Mouse (Mus musculus) neural tube, embryonic 13.5 days (tissue): ENCODE data around the gene Rbm38. TPM values are rescaled to one million over a fixed set of nuclear protein-coding genes. Genes with fewer than 3 reads are reported as not detected.

Experiments
- ATAC-seq: fragments of 200-750 bp; cut with Nextera tagmentation; 2 replicates; pipeline ENCODE4 v1.8.0; 2017; ENCODE audit warnings: low read depth, mild to moderate bottlenecking, moderate TSS enrichment, moderate library complexity
- H3K27ac ChIP-seq: fragments of 300-500 bp; sonication (generic); replicated peaks from 2 replicates; pipeline ENCODE4 v1.5.1; 2015; ENCODE audit warnings: moderate library complexity, mild to moderate bottlenecking, inconsistent platforms
- H3K27me3 ChIP-seq: fragments of 300-500 bp; sonication (generic); 2 replicates; pipeline ENCODE4 v1.6.1; 2015; ENCODE audit warnings: mild to moderate bottlenecking, inconsistent platforms
- H3K36me3 ChIP-seq: fragments of 300-500 bp; sonication (generic); 2 replicates; pipeline ENCODE4 v1.6.1; 2015; ENCODE audit warnings: mild to moderate bottlenecking, inconsistent platforms
- H3K4me1 ChIP-seq: fragments of 300-500 bp; sonication (generic); replicated peaks from 2 replicates; pipeline ENCODE4 v1.6.1; 2015; ENCODE audit warnings: inconsistent platforms
- H3K4me2 ChIP-seq: fragments of 300-500 bp; sonication (generic); 2 replicates; pipeline ENCODE4 v1.6.1; 2015; ENCODE audit warnings: inconsistent platforms, mild to moderate bottlenecking, moderate library complexity
- H3K4me3 ChIP-seq: fragments of 300-500 bp; sonication (generic); 2 replicates; pipeline ENCODE4 v1.5.1; 2015; ENCODE audit warnings: mild to moderate bottlenecking, inconsistent platforms
- H3K9ac ChIP-seq: fragments of 300-500 bp; sonication (generic); 2 replicates; pipeline ENCODE4 v1.6.1; 2015; ENCODE audit warnings: moderate library complexity, mild to moderate bottlenecking, inconsistent platforms
- H3K9me3 ChIP-seq: fragments of 300-500 bp; sonication (generic); 2 replicates; pipeline ENCODE4 v1.6.1; 2016; ENCODE audit warnings: inconsistent platforms
- WGBS: fragments of 180-500 bp; shearing (Covaris S2); methylation state at CpG from one replicate; pipeline ENCODE4 v1.1.7; 2015; 5-methylcytosine and 5-hydroxymethylcytosine counted together
- polyA plus RNA-seq: library from polyadenylated mRNA; unstranded; fragments of >200 nt; fragmentation: Nextera tagmentation; extraction: Ambion mirVana; gene quantifications from 2 replicates; pipeline ENCODE4 v1.2.1, GENCODE M21; 2015

Gene Rbm38
- polyA plus RNA-seq, 1 experiment from 2014 or later = 18.3 TPM

DNA sequence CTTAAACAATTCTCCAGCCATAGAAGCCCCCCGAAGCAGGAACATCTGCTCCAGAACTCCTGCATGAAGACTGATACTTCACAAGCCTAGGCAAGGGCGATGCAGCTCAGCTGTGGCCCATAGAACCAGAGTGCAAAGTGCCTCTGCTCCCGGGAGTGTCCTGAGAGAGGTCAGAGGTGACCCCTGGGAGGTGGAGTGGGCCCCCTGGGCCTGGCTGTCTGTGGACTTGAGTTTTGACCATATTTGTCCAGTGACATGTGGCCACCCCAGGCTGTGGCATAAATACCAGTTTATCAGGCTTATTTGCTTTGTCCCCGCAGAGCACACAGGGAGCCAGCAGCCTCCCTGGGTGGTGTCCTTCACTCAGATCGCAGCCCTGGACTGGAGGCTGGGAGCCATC lies 20.9 kb downstream of the Rbm38 start:
- Histone ChIP-seq H3K9ac (no peak overlapping the region), H3K4me2 (no peak overlapping the region), H3K27me3 (no peaks in the 10 kb centered on the region), H3K27ac (no peak overlapping the region), H3K9me3 (no peaks in the 10 kb centered on the region), H3K36me3 (no peaks in the 10 kb centered on the region), H3K4me1 (no peaks in the 10 kb centered on the region), H3K4me3 (no peak overlapping the region)
- 59% methylated on average over 5 of the region's 5 CpGs for WGBS
- no peak for ATAC-seq

DNA sequence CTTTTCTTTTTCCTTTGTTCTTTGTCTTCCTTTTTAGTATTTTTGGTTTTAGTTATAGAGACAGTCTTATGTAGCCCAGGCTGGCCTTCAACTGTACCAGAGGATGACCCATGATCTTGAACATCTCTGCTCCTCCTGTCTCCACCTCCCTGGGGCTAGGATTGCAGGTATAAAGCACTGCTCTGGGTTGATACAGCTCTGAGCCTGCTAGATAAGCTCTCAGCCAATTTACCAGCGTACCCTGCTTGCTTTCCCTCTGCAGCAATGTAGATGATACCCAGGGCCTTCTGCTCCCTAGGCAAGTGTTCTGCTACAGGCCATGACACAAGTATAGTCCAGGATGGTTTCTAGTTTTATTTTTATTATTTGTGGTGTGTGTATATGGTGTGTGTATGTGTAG lies 21.6 kb downstream of the Rbm38 start:
- H3K27ac ChIP-seq = no peak overlapping the region
- no peaks in the 10 kb centered on the region for H3K36me3 ChIP-seq
- WGBS = 85% methylated on average over 1 of the region's 1 CpGs
- ATAC-seq = no peak
- no peak overlapping the region for H3K4me2 ChIP-seq
- no peak overlapping the region for H3K4me3 ChIP-seq
- H3K27me3 ChIP-seq = no peaks in the 10 kb centered on the region
- H3K9me3 ChIP-seq = no peaks in the 10 kb centered on the region
- no peak overlapping the region for H3K9ac ChIP-seq
- no peaks in the 10 kb centered on the region for H3K4me1 ChIP-seq

DNA sequence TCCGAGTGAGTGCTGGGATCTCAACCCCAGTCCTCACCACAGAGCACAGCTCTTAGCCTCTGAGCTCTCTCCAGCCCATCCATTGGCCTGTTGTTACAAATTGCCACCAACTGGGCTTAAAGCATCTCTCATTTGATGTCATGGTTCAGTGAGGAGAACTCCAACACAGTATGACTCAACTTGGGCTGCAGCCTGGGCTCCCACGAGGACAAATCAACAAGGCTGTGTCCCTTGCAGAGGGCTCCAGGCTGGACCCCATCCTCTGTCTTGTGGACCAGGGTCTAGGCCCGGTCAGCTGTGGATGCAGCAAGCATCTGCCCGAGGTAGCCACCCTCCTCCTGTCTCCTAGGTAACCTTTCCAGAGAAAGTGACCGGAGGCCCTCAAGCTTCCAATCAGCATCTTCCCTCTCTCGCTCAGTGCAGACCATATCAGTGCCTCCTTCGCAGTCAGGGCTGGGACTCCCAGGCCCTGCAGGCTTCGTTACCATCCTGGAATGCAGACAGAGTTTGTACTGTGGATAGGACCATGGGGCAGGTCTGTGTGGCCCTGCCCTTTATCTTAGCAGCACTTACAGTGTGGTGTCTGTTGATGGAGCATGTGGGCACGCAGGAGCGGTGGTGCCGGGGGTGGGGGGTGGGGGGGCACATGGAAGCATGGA lies 22.3 kb downstream of the Rbm38 start:
- WGBS = 63% methylated on average over 11 of the region's 11 CpGs
- H3K4me1 ChIP-seq = no peaks in the 10 kb centered on the region
- no peaks in the 10 kb centered on the region for H3K36me3 ChIP-seq
- H3K4me3 ChIP-seq = no peak overlapping the region
- H3K27me3 ChIP-seq = no peaks in the 10 kb centered on the region
- no peaks in the 10 kb centered on the region for H3K9me3 ChIP-seq
- no peak for ATAC-seq
- H3K4me2 ChIP-seq = no peak overlapping the region
- no peak overlapping the region for H3K9ac ChIP-seq
- H3K27ac ChIP-seq = no peak overlapping the region

DNA sequence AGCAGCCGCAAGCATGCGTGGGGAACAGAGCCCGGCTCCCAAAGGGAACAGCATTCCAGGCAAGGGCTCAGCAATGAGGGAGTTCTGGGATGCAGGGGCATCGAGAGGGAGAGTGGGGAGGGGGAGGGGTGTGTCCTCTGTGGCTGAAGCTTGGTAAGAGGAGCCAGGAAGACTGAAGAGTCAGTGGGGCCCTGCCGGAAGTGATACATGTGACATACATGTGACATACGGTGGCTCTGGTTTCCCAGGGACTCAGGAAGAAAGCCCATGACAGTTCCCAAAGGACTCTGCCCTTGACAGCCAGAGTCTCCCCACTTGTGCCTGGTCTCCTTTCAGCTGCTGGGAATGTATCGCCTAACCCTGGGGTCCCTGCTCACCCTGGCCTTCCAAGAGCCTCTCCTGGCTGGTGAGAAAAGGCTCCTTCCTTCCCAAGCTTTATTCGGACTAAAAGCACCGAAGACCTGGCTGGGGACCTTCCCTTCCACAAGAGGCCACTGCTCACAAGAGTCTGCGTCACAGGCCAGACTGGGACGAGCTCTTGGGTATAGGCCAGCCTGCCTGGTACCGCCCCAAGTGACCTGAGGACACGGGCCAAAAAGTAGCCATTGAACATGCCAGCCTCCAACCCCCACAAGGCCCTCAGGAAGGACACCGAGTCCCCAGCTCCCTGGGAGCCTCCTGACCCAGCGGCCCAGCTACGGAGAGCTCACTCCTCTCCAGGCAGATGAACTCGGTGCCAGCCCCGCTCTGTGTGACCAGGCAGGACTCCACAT lies 24.1 kb downstream of the Rbm38 start:
- H3K36me3 ChIP-seq = no peaks in the 10 kb centered on the region
- 78% methylated on average over 18 of the region's 18 CpGs for WGBS
- no peak overlapping the region for H3K9ac ChIP-seq
- no peak overlapping the region for H3K4me2 ChIP-seq
- no peak for ATAC-seq
- H3K4me1 ChIP-seq = no peaks in the 10 kb centered on the region
- no peak overlapping the region for H3K4me3 ChIP-seq
- H3K27me3 ChIP-seq = no peaks in the 10 kb centered on the region
- H3K9me3 ChIP-seq = no peaks in the 10 kb centered on the region
- no peak overlapping the region for H3K27ac ChIP-seq

DNA sequence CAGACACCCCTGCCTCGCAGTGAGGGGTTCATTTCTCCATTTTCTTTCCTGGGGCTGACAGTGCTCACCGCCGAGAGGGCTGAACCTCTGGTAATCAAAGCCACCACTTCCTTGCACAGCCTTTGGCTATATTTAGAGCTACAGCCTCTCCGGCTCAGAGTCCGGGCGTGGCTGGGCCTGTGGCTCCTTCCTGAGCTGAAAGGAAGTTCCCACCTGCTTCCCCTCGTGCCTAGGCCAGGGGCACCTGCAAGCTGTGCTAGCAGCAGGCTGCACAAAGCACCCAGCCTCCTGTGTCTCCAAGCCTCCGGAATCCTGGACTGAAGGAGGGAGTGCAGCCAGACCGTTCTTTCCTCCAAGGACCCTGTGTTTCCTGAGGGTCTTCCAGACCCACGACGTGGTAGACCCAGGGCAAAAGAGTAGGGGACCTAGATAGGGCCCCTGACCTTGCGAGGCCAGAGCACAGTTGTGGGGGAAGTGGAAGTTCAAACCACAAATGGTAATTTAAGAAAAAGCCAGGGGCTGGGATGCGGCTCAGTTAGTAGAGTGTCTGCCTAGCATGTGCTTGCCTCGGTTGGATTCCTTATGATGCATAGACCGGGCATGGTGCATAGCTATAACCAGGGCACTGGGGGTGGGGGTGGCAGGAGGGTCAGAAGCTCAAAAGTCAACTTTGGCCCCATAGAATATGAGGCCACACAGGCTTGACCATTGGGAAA lies 26.4 kb downstream of the Rbm38 start:
- 74% methylated on average over 15 of the region's 15 CpGs for WGBS
- Histone ChIP-seq H3K9ac (no peak overlapping the region), H3K36me3 (no peaks in the 10 kb centered on the region), H3K27me3 (no peaks in the 10 kb centered on the region), H3K9me3 (no peaks in the 10 kb centered on the region), H3K27ac (no peak overlapping the region), H3K4me3 (no peak overlapping the region), H3K4me1 (peaks cover 10% of the 10 kb centered on the region; the same call in 1 of the 2 replicates), H3K4me2 (no peak overlapping the region)
- ATAC-seq = no peak

DNA sequence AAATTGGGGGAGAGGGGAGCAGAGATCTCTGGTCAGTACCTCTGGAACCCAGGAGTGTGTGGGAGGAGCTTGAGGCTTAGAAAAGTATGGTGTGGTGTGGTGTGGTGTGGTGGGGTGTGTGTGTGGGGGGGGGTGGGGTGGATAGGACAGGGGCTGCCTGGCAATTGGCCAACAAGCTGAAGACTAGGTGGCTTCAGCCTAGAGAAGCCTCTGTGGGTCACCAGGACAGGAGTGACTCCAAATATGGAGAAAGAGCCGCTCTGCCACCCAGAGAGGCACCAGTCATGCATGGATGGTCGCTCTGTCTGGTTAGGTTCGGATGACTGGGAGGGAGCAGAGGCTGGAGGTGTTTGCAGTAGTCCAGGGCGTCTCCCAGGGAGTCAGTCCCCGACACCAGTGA lies 27.2 kb downstream of the Rbm38 start:
- Histone ChIP-seq H3K27ac (no peak overlapping the region), H3K9ac (no peak overlapping the region), H3K36me3 (no peaks in the 10 kb centered on the region), H3K4me1 (peaks cover 10% of the 10 kb centered on the region; the same call in 1 of the 2 replicates), H3K27me3 (no peaks in the 10 kb centered on the region), H3K4me2 (no peak overlapping the region), H3K4me3 (no peak overlapping the region), H3K9me3 (no peaks in the 10 kb centered on the region)
- ATAC-seq = no peak
- WGBS = 64% methylated on average over 5 of the region's 5 CpGs

DNA sequence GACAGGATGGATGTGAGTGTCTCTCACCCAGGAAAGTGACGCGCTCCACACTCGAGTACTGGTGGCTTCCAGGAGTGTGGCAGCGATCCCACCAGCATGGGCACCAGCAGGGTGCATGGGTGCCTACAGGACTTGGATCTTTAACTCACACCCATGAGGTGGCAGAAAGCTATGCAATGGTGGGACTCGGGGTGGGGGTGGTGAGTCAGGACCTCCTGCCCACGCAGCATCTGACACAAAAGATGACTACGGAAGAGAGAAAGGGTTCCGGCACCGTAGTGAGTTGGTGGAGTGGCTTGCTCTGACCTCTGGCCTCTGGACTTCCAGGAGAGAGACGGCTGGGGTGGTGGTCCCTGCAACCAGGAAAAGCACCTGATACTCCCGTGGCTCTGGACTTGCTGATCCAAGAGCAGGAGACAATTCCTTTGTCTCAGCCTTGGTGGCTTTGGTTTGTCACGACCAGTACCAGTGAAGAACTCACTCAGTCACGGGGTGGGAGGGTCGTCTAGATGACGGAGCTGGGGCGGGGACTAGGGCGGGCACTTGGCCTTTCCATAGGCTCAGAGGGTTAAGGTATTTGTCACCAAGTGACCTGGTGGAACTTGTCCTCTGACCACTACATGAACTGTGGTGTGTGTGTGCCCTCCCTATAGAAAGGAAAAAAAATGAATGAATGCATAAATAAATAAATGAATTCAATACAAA lies 27.9 kb downstream of the Rbm38 start:
- no peak overlapping the region for H3K9ac ChIP-seq
- H3K4me1 ChIP-seq = peaks cover 10% of the 10 kb centered on the region; the same call in 1 of the 2 replicates
- H3K27ac ChIP-seq = no peak overlapping the region
- no peaks in the 10 kb centered on the region for H3K36me3 ChIP-seq
- WGBS = 58% methylated on average over 17 of the region's 17 CpGs
- H3K9me3 ChIP-seq = no peaks in the 10 kb centered on the region
- H3K4me3 ChIP-seq = no peak overlapping the region
- H3K4me2 ChIP-seq = no peak overlapping the region
- no peak for ATAC-seq
- H3K27me3 ChIP-seq = no peaks in the 10 kb centered on the region

DNA sequence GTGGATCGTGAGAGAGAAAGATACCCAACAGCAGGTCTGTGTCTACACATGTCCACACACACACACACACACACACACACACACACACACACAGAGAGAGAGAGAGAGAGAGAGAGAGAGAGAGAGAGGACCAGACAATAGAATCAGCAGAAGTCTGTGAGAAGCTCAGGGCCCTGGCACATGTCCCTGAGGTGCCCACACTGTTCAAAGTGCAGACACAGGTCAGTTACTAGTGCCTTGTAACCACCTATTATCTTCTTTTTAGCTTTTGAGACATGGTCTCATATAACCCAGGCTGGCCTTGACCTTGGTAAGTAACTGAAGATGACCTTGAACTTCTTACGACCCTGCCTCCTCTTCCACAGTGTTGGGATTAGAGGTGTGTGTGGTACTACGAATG lies 28.9 kb downstream of the Rbm38 start:
- peaks cover 10% of the 10 kb centered on the region; the same call in 1 of the 2 replicates for H3K4me1 ChIP-seq
- no peak overlapping the region for H3K4me3 ChIP-seq
- H3K9ac ChIP-seq = no peak overlapping the region
- H3K27ac ChIP-seq = no peak overlapping the region
- no peak overlapping the region for H3K4me2 ChIP-seq
- 86% methylated on average over 3 of the region's 3 CpGs for WGBS
- H3K9me3 ChIP-seq = no peaks in the 10 kb centered on the region
- ATAC-seq = no peak
- H3K27me3 ChIP-seq = no peaks in the 10 kb centered on the region
- no peaks in the 10 kb centered on the region for H3K36me3 ChIP-seq

DNA sequence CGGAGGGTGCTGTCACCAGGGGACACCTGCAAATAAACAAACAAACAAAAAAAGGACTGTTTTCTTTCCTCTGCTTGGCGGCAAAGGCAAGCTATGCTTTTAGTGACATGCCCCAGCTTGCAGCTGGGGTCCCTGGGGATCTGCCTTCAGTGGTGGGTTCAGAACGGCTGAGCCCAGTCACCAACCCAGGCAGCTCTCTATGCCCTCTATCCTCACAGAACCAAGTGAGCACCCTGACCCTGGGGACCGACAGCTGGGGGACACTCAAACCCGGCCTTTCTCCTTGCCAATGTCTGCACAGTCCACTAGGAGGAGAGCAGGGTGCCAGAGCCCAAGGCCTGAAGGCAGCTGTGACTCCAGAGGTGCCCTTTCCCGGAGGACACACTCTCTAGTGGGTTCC lies 29.5 kb downstream of the Rbm38 start:
- no peak overlapping the region for H3K27ac ChIP-seq
- ATAC-seq = no peak
- no peak overlapping the region for H3K4me3 ChIP-seq
- H3K4me2 ChIP-seq = no peak overlapping the region
- H3K36me3 ChIP-seq = no peaks in the 10 kb centered on the region
- WGBS = 45% methylated on average over 6 of the region's 6 CpGs
- H3K9me3 ChIP-seq = no peaks in the 10 kb centered on the region
- no peaks in the 10 kb centered on the region for H3K27me3 ChIP-seq
- no peak overlapping the region for H3K9ac ChIP-seq
- peaks cover 10% of the 10 kb centered on the region; the same call in 1 of the 2 replicates for H3K4me1 ChIP-seq

DNA sequence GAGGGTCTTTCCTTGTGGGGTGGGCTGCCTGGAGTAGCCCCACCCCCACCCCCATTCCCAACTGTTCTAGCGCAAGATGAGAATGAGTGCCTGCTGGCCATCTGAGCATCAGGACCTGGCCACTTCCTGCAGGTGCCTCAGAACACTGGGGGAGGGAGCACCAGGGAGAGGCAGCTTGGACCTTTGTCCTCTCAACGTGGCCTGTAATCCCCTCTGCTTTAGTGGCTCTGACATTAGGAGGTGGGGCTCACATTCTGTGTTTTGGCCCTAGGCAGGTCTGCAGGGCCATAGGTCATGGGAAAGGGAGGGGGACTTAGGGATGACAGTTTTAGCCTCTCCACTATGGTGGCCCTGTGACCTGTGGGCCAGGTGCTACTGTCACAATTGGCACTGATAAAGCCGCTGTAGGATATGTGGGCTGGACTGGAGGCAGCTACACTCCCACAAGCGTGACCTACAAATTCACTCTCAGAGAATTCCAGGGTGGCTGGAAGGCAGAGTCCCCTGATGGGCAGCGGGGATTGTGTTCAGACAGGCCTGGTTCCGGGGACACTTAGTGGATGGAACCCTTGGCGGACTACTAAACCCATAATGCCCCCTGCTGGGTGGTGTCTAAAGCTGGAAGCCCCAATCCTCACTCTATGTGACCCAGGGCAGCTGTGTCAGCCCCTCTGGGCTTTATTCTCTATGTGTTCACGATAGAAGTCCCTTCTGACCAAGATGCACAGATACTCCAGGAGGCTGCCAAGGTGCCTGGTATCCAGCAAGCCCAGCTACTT lies 30.5 kb downstream of the Rbm38 start:
- H3K4me2 ChIP-seq = no peak overlapping the region
- H3K36me3 ChIP-seq = no peaks in the 10 kb centered on the region
- H3K9ac ChIP-seq = no peak overlapping the region
- no peak overlapping the region for H3K4me3 ChIP-seq
- H3K27ac ChIP-seq = no peak overlapping the region
- WGBS = 45% methylated on average over 8 of the region's 8 CpGs
- peaks cover 10% of the 10 kb centered on the region; the same call in 1 of the 2 replicates for H3K4me1 ChIP-seq
- no peak for ATAC-seq
- H3K27me3 ChIP-seq = no peaks in the 10 kb centered on the region
- no peaks in the 10 kb centered on the region for H3K9me3 ChIP-seq

DNA sequence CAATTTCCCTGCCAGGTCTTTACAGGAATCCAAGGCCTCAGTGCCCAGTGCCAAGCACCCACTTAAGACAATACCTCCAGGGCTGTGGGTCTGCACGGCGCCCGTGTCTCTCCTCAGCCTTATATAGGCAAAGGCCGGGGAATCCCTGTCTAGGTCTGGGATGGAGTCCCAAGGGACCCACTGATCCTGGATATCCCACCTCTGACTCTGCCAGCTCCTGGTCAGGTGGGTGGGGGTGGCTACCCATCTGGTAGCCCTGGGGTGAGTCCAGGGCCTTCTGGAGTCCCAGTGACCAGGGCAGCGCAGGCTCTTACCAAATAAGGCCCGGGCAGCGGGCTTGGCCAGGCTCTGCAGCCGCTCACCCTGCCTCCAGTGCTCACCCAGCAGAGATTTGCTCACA lies 32.6 kb downstream of the Rbm38 start:
- Histone ChIP-seq H3K27me3 (no peaks in the 10 kb centered on the region), H3K27ac (no peak overlapping the region), H3K4me3 (no peak overlapping the region), H3K36me3 (no peaks in the 10 kb centered on the region), H3K4me2 (no peak overlapping the region), H3K4me1 (peaks cover 10% of the 10 kb centered on the region; the same call in 1 of the 2 replicates), H3K9me3 (no peaks in the 10 kb centered on the region), H3K9ac (no peak overlapping the region)
- 93% methylated on average over 8 of the region's 8 CpGs for WGBS
- ATAC-seq = no peak
